Mouse (Mus musculus) forebrain, postnatal 0 days (tissue): Measurements from ENCODE around the gene Rftn1. TPM values are rescaled to one million over a fixed set of nuclear protein-coding genes. Genes with fewer than 3 reads are reported as not detected.

Source experiments
- ATAC-seq: fragments of 200-750 bp; cut with Nextera tagmentation; 2 replicates; pipeline ENCODE4 v1.8.0; 2017; ENCODE audit warnings: mild to moderate bottlenecking, moderate library complexity
- DNase-seq: peaks from one replicate; pipeline ENCODE4 v3.0.0-alpha.2; 2015
- H3K27ac ChIP-seq: fragments of 300-500 bp; sonication (generic); 2 replicates; pipeline ENCODE4 v1.5.1; 2014; ENCODE audit warnings: low read depth, mild to moderate bottlenecking, antibody characterized with exemption, low read length, moderate library complexity, mixed read lengths
- H3K27me3 ChIP-seq: fragments of 300-500 bp; sonication (generic); 2 replicates; pipeline ENCODE4 v1.6.1; 2014; ENCODE audit warnings: mild to moderate bottlenecking, low read length, mixed read lengths; ENCODE audit not compliant: insufficient read depth
- H3K36me3 ChIP-seq: fragments of 300-500 bp; sonication (generic); 2 replicates; pipeline ENCODE4 v1.6.1; 2014; ENCODE audit warnings: mild to moderate bottlenecking, moderate library complexity; ENCODE audit not compliant: insufficient read depth
- H3K4me1 ChIP-seq: fragments of 300-500 bp; sonication (generic); 2 replicates; pipeline ENCODE4 v1.6.1; 2014; ENCODE audit warnings: antibody characterized with exemption; ENCODE audit not compliant: insufficient read depth
- H3K4me2 ChIP-seq: fragments of 300-500 bp; sonication (generic); 2 replicates; pipeline ENCODE4 v1.6.1; 2014; ENCODE audit warnings: low read depth, mild to moderate bottlenecking, moderate library complexity
- H3K4me3 ChIP-seq: fragments of 300-500 bp; sonication (generic); 2 replicates; pipeline ENCODE4 v1.5.1; 2014; ENCODE audit warnings: low read depth, low read length, mixed read lengths
- H3K9ac ChIP-seq: fragments of 300-500 bp; sonication (generic); 2 replicates; pipeline ENCODE4 v1.6.1; 2014; ENCODE audit warnings: mild to moderate bottlenecking
- H3K9me3 ChIP-seq: fragments of 300-500 bp; sonication (generic); 2 replicates; pipeline ENCODE4 v1.6.1; 2016; ENCODE audit warnings: low read length
- CTCF ChIP-seq: sonication (generic); IDR thresholded peaks from 2 replicates; pipeline ENCODE4 v1.5.1; 2016; ENCODE audit warnings: antibody characterized with exemption, control low read depth, low read depth
- WGBS: fragments of 180-500 bp; shearing (Covaris S2); extraction: QIAGEN DNeasy Blood & Tissue Kit; methylation state at CpG from one replicate; pipeline ENCODE4 v1.1.7; 2014; 5-methylcytosine and 5-hydroxymethylcytosine counted together
- polyA plus RNA-seq: library from polyadenylated mRNA; unstranded; fragments of >200 nt; fragmentation: Nextera tagmentation; extraction: Ambion mirVana; gene quantifications from 2 replicates; pipeline ENCODE4 v1.2.1, GENCODE M21; 2015
- total RNA-seq: library from RNA; depleted of rRNA; stranded (reverse); fragments of >200 nt; gene quantifications from 2 replicates; pipeline ENCODE4 v1.2.3, GENCODE M21; 2014

Rftn1 gene
- total and polyA plus RNA-seq, 2 experiments from 2014 or later, result 27.4 to 58.3 TPM

- no peak overlapping the region for H3K27ac ChIP-seq
- no peak overlapping the region for H3K9ac ChIP-seq
- no peak for TF ChIP-seq CTCF
- no peak overlapping the region for H3K4me3 ChIP-seq
- H3K9me3 ChIP-seq, result no peaks in the 10 kb centered on the region
- H3K36me3 ChIP-seq, result no peaks in the 10 kb centered on the region
- H3K4me2 ChIP-seq, result no peak overlapping the region
- H3K27me3 ChIP-seq, result no peaks in the 10 kb centered on the region
- H3K4me1 ChIP-seq, result no peaks in the 10 kb centered on the region
- WGBS, result 69% methylated on average over 9 of the region's 9 CpGs
- ATAC-seq (no peak), DNase-seq (no peak)
Measured at GRCm38 (mm10) chr17:50127045-50127813, 63.2 kb downstream of the Rftn1 start.

GRCm38 (mm10) chr17:50126545-50126944 is 63.9 kb downstream of the Rftn1 start:
- Histone ChIP-seq H3K4me3 (no peak overlapping the region), H3K27ac (no peak overlapping the region), H3K9ac (no peak overlapping the region), H3K4me2 (no peak overlapping the region), H3K9me3 (no peaks in the 10 kb centered on the region), H3K4me1 (no peaks in the 10 kb centered on the region), H3K36me3 (no peaks in the 10 kb centered on the region), H3K27me3 (no peaks in the 10 kb centered on the region)
- 14% methylated on average over 2 of the region's 2 CpGs for WGBS
- no peak for TF ChIP-seq CTCF
- ATAC-seq (no peak), DNase-seq (no peak)

- 82% methylated on average over 5 of the region's 5 CpGs for WGBS
- H3K36me3 ChIP-seq, result no peaks in the 10 kb centered on the region
- ATAC-seq, result no peak
Measured at GRCm38 (mm10) chr17:50125900-50126299, 64.6 kb downstream of the Rftn1 start.

GRCm38 (mm10) chr17:50125245-50125798 is 65.2 kb downstream of the Rftn1 start:
- Histone ChIP-seq H3K36me3 (no peaks in the 10 kb centered on the region), H3K4me3 (no peak overlapping the region), H3K4me2 (no peak overlapping the region), H3K9ac (no peak overlapping the region), H3K27ac (no peak overlapping the region), H3K4me1 (no peaks in the 10 kb centered on the region), H3K27me3 (no peaks in the 10 kb centered on the region), H3K9me3 (no peaks in the 10 kb centered on the region)
- 80% methylated on average over 3 of the region's 3 CpGs for WGBS
- no peak for TF ChIP-seq CTCF
- ATAC-seq (no peak), DNase-seq (no peak)

More at GRCm38 (mm10) chr17:50125900-50126299, 64.6 kb downstream of the Rftn1 start:
- H3K4me1 ChIP-seq, result no peaks in the 10 kb centered on the region
- no peak for DNase-seq
- no peak for TF ChIP-seq CTCF
- H3K27me3 ChIP-seq, result no peaks in the 10 kb centered on the region
- no peak overlapping the region for H3K9ac ChIP-seq
- H3K27ac ChIP-seq, result no peak overlapping the region
- H3K4me3 ChIP-seq, result no peak overlapping the region
- no peak overlapping the region for H3K4me2 ChIP-seq
- H3K9me3 ChIP-seq, result no peaks in the 10 kb centered on the region

- H3K4me1 ChIP-seq, result no peaks in the 10 kb centered on the region
- 87% methylated on average over 4 of the region's 4 CpGs for WGBS
- no peaks in the 10 kb centered on the region for H3K9me3 ChIP-seq
- H3K27me3 ChIP-seq, result no peaks in the 10 kb centered on the region
- no peak overlapping the region for H3K9ac ChIP-seq
- ATAC-seq, result no peak
- DNase-seq, result no peak
- H3K4me2 ChIP-seq, result no peak overlapping the region
- H3K4me3 ChIP-seq, result no peak overlapping the region
- no peak for TF ChIP-seq CTCF
- H3K27ac ChIP-seq, result no peak overlapping the region
- no peaks in the 10 kb centered on the region for H3K36me3 ChIP-seq
Measured at GRCm38 (mm10) chr17:50124708-50125107, 65.8 kb downstream of the Rftn1 start.

GRCm38 (mm10) chr17:50122555-50122954 is 67.9 kb downstream of the Rftn1 start:
- DNase-seq, result no peak
- Histone ChIP-seq H3K4me2 (no peak overlapping the region), H3K9me3 (no peaks in the 10 kb centered on the region), H3K27me3 (no peaks in the 10 kb centered on the region), H3K36me3 (no peaks in the 10 kb centered on the region), H3K4me3 (no peak overlapping the region), H3K27ac (no peak overlapping the region), H3K9ac (no peak overlapping the region), H3K4me1 (no peaks in the 10 kb centered on the region)
- no peak for TF ChIP-seq CTCF
- WGBS, result 85% methylated on average over 8 of the region's 8 CpGs
- ATAC-seq, result no peak

GRCm38 (mm10) chr17:50120098-50120497 is 70.4 kb downstream of the Rftn1 start:
- H3K9ac ChIP-seq, result no peak overlapping the region
- ATAC-seq, result no peak
- no peaks in the 10 kb centered on the region for H3K9me3 ChIP-seq
- no peaks in the 10 kb centered on the region for H3K36me3 ChIP-seq
- 88% methylated on average over 4 of the region's 4 CpGs for WGBS
- H3K27ac ChIP-seq, result no peak overlapping the region
- H3K4me2 ChIP-seq, result no peak overlapping the region
- no peaks in the 10 kb centered on the region for H3K4me1 ChIP-seq
- no peak for DNase-seq
- H3K27me3 ChIP-seq, result no peaks in the 10 kb centered on the region
- TF ChIP-seq CTCF, result no peak
- H3K4me3 ChIP-seq, result no peak overlapping the region
